Mouse (Mus musculus): ENCODE data around the gene Ugt1a7c. TPM values are rescaled to one million over a fixed set of nuclear protein-coding genes. Genes with fewer than 3 reads are reported as not detected.
"Not testable (repeated sequence)": the region's sequence is repeated elsewhere in the genome, so short reads cannot be mapped to it uniquely, and the experiment has no call there.

The Ugt1a7c gene
- polyA plus RNA-seq, 1 experiment from 2014 or later = 10.7 TPM

- no peak overlapping the region for H3K4me3 ChIP-seq (replicated peaks; ENCODE audit: low read depth, low read length)
- H3K9ac ChIP-seq (ENCODE audit: low read depth, low read length) = no peak overlapping the region
- H3K36me3 ChIP-seq (ENCODE audit: insufficient read depth, low read length) = no peaks in the 10 kb centered on the region
- H3K4me2 ChIP-seq (ENCODE audit: low read length) = no peak overlapping the region
- H3K27ac ChIP-seq = no peak overlapping the region
- no peaks in the 10 kb centered on the region for H3K27me3 ChIP-seq (ENCODE audit: insufficient read depth, low read length)
- peak; percentile 20; the same call in 1 of the 2 replicates for TF ChIP-seq CTCF (IDR thresholded peaks at IDR 0.05; ENCODE audit: low read depth)
- H3K4me1 ChIP-seq (replicated peaks; ENCODE audit: insufficient read depth, low read length) = no peaks in the 10 kb centered on the region
- peaks cover 48% of the 10 kb centered on the region for H3K9me3 ChIP-seq (replicated peaks; ENCODE audit: low read length)
- DNase-seq (ENCODE audit: low spot score) (peak; percentile 3), ATAC-seq (replicated peaks; ENCODE audit: low FRiP score, low read depth) (no peak)
- 56% methylated on average over 2 of the region's 2 CpGs for WGBS
Observed at GRCm38 (mm10) chr1:88217144-88217543, 122.3 kb downstream of the Ugt1a7c start.

- no peak overlapping the region for H3K4me2 ChIP-seq (ENCODE audit: low read length)
- WGBS = 41% methylated on average over 3 of the region's 3 CpGs
- no peaks in the 10 kb centered on the region for H3K4me1 ChIP-seq (replicated peaks; ENCODE audit: insufficient read depth, low read length)
- H3K9me3 ChIP-seq (replicated peaks; ENCODE audit: low read length) = peaks cover 43% of the 10 kb centered on the region
- H3K4me3 ChIP-seq (replicated peaks; ENCODE audit: low read depth, low read length) = no peak overlapping the region
- H3K36me3 ChIP-seq (ENCODE audit: insufficient read depth, low read length) = no peaks in the 10 kb centered on the region
- DNase-seq (ENCODE audit: low spot score) (peak; percentile 5), ATAC-seq (replicated peaks; ENCODE audit: low FRiP score, low read depth) (no peak)
- no peak for TF ChIP-seq CTCF (IDR thresholded peaks at IDR 0.05; ENCODE audit: low read depth)
- no peaks in the 10 kb centered on the region for H3K27me3 ChIP-seq (ENCODE audit: insufficient read depth, low read length)
- H3K27ac ChIP-seq = no peak overlapping the region
- H3K9ac ChIP-seq (ENCODE audit: low read depth, low read length) = no peak overlapping the region
Observed at GRCm38 (mm10) chr1:88217576-88217975, 122.7 kb downstream of the Ugt1a7c start.

GRCm38 (mm10) chr1:88218051-88218450 lies 123.2 kb downstream of the Ugt1a7c start:
- Histone ChIP-seq H3K4me3 (replicated peaks; ENCODE audit: low read depth, low read length) (no peak overlapping the region), H3K9me3 (replicated peaks; ENCODE audit: low read length) (peaks cover 39% of the 10 kb centered on the region), H3K27ac (no peak overlapping the region), H3K36me3 (ENCODE audit: insufficient read depth, low read length) (no peaks in the 10 kb centered on the region), H3K9ac (ENCODE audit: low read depth, low read length) (no peak overlapping the region), H3K4me1 (replicated peaks; ENCODE audit: insufficient read depth, low read length) (no peaks in the 10 kb centered on the region), H3K27me3 (ENCODE audit: insufficient read depth, low read length) (no peaks in the 10 kb centered on the region), H3K4me2 (ENCODE audit: low read length) (no peak overlapping the region)
- DNase-seq (ENCODE audit: low spot score) (no peak), ATAC-seq (replicated peaks; ENCODE audit: low FRiP score, low read depth) (no peak)
- WGBS = 72% methylated on average over 9 of the region's 9 CpGs
- TF ChIP-seq CTCF (IDR thresholded peaks at IDR 0.05; ENCODE audit: low read depth) = no peak

GRCm38 (mm10) chr1:88218591-88218990 lies 123.7 kb downstream of the Ugt1a7c start:
- 47% methylated on average over 4 of the region's 4 CpGs for WGBS
- Histone ChIP-seq H3K4me3 (replicated peaks; ENCODE audit: low read depth, low read length) (no peak overlapping the region), H3K9ac (ENCODE audit: low read depth, low read length) (no peak overlapping the region), H3K36me3 (ENCODE audit: insufficient read depth, low read length) (no peaks in the 10 kb centered on the region), H3K27ac (no peak overlapping the region), H3K9me3 (replicated peaks; ENCODE audit: low read length) (peaks cover 34% of the 10 kb centered on the region), H3K4me1 (replicated peaks; ENCODE audit: insufficient read depth, low read length) (no peaks in the 10 kb centered on the region), H3K27me3 (ENCODE audit: insufficient read depth, low read length) (no peaks in the 10 kb centered on the region), H3K4me2 (ENCODE audit: low read length) (no peak overlapping the region)
- TF ChIP-seq CTCF (IDR thresholded peaks at IDR 0.05; ENCODE audit: low read depth) = no peak
- DNase-seq (ENCODE audit: low spot score) (no peak), ATAC-seq (replicated peaks; ENCODE audit: low FRiP score, low read depth) (no peak)

- Histone ChIP-seq H3K9ac (ENCODE audit: low read depth, low read length) (no peak overlapping the region), H3K9me3 (replicated peaks; ENCODE audit: low read length) (peaks cover 29% of the 10 kb centered on the region), H3K4me1 (replicated peaks; ENCODE audit: insufficient read depth, low read length) (no peaks in the 10 kb centered on the region), H3K4me3 (replicated peaks; ENCODE audit: low read depth, low read length) (no peak overlapping the region), H3K27me3 (ENCODE audit: insufficient read depth, low read length) (no peaks in the 10 kb centered on the region), H3K27ac (no peak overlapping the region), H3K36me3 (ENCODE audit: insufficient read depth, low read length) (no peaks in the 10 kb centered on the region), H3K4me2 (ENCODE audit: low read length) (no peak overlapping the region)
- ATAC-seq (replicated peaks; ENCODE audit: low FRiP score, low read depth) (no peak), DNase-seq (ENCODE audit: low spot score) (no peak)
- no peak for TF ChIP-seq CTCF (IDR thresholded peaks at IDR 0.05; ENCODE audit: low read depth)
- WGBS = 13% methylated on average over 1 of the region's 1 CpGs
Observed at GRCm38 (mm10) chr1:88219054-88219453, 124.2 kb downstream of the Ugt1a7c start.

- DNase-seq (ENCODE audit: low spot score) (no peak), ATAC-seq (replicated peaks; ENCODE audit: low FRiP score, low read depth) (no peak)
- no peak overlapping the region for H3K4me2 ChIP-seq (ENCODE audit: low read length)
- no peak overlapping the region for H3K9ac ChIP-seq (ENCODE audit: low read depth, low read length)
- TF ChIP-seq CTCF (IDR thresholded peaks at IDR 0.05; ENCODE audit: low read depth) = no peak
- no peaks in the 10 kb centered on the region for H3K4me1 ChIP-seq (replicated peaks; ENCODE audit: insufficient read depth, low read length)
- no peaks in the 10 kb centered on the region for H3K27me3 ChIP-seq (ENCODE audit: insufficient read depth, low read length)
- no peak overlapping the region for H3K27ac ChIP-seq
- H3K9me3 ChIP-seq (replicated peaks; ENCODE audit: low read length) = peaks cover 18% of the 10 kb centered on the region
- no peaks in the 10 kb centered on the region for H3K36me3 ChIP-seq (ENCODE audit: insufficient read depth, low read length)
- no peak overlapping the region for H3K4me3 ChIP-seq (replicated peaks; ENCODE audit: low read depth, low read length)
Observed at GRCm38 (mm10) chr1:88220336-88220735, 125.5 kb downstream of the Ugt1a7c start.

- Histone ChIP-seq H3K36me3 (ENCODE audit: insufficient read depth, low read length) (no peaks in the 10 kb centered on the region), H3K9me3 (replicated peaks; ENCODE audit: low read length) (peaks cover 5% of the 10 kb centered on the region), H3K4me3 (replicated peaks; ENCODE audit: low read depth, low read length) (no peak overlapping the region), H3K27ac (no peak overlapping the region), H3K4me1 (replicated peaks; ENCODE audit: insufficient read depth, low read length) (no peaks in the 10 kb centered on the region), H3K27me3 (ENCODE audit: insufficient read depth, low read length) (no peaks in the 10 kb centered on the region), H3K9ac (ENCODE audit: low read depth, low read length) (no peak overlapping the region), H3K4me2 (ENCODE audit: low read length) (no peak overlapping the region)
- no peak for DNase-seq (ENCODE audit: low spot score)
- 46% methylated on average over 2 of the region's 2 CpGs for WGBS
- no peak for ATAC-seq (replicated peaks; ENCODE audit: low FRiP score, low read depth)
- no peak for TF ChIP-seq CTCF (IDR thresholded peaks at IDR 0.05; ENCODE audit: low read depth)
Observed at GRCm38 (mm10) chr1:88222216-88222615, 127.4 kb downstream of the Ugt1a7c start.

GRCm38 (mm10) chr1:88223011-88223515 lies 128.2 kb downstream of the Ugt1a7c start:
- not testable (repeated sequence) for H3K9ac ChIP-seq (ENCODE audit: low read depth, low read length); H3K27me3 ChIP-seq (ENCODE audit: insufficient read depth, low read length); H3K4me3 ChIP-seq (replicated peaks; ENCODE audit: low read depth, low read length); DNase-seq (ENCODE audit: low spot score); H3K4me2 ChIP-seq (ENCODE audit: low read length); H3K27ac ChIP-seq; ATAC-seq (replicated peaks; ENCODE audit: low FRiP score, low read depth); H3K36me3 ChIP-seq (ENCODE audit: insufficient read depth, low read length); H3K9me3 ChIP-seq (replicated peaks; ENCODE audit: low read length); H3K4me1 ChIP-seq (replicated peaks; ENCODE audit: insufficient read depth, low read length)

Measured in kidney, postnatal 0 days (tissue).